Mouse (Mus musculus): ENCODE measurements at regions not wholly inside any gene's neighbourhood (a gene's known extent, or its start where the extent isn't known, plus 50 kb on each side); places are given as distances from the start of the nearest gene placed in this dataset.

DNA sequence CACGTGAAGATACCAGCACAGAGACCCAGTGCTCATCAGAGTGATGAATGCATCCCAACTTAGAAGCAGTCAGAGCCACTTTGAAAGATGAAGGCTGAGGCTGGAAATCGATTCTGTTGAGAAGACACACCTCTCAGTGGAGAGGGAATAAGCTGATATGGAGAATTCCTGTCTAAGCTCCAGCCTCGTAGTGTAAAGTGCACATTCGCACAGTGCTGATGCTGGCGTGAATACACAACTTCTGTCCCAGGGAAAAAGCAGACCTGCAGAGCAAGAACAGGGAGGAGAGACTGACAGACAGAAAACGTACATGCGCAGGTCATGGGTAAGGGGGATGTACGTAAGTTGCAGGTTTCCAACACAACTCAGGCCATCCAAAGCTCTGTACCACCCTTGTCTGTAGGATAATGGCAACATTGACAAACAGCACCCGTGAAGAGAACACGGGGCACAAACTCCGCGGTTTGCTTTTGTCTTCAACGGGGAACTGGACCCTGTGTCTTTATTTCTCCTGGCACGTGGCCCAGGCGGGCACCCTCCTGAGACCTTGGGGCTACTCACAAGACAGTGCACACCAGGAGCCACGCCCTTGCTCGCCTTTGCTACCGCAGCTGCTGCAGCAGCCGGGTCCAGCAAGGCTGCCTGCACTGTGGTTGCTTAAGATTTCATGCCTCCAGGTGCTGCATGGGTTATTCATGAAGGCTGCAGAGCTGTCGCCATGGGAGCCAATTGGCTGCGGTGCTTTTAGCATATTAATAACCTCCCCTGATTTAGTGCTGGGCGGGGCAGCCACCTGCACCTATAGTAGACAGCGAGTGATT, 434.3 kb downstream of the Cmpk2 start:
- Histone ChIP-seq H3K79me2 (ENCODE audit: control insufficient read depth, insufficient read depth) (no peaks in the 10 kb centered on the region), H3ac (ENCODE audit: control insufficient read depth, insufficient read length, low read depth) (no peak overlapping the region), H3K27me3 (ENCODE audit: control insufficient read depth, insufficient read depth, insufficient read length) (no peaks in the 10 kb centered on the region), H3K36me3 (ENCODE audit: control insufficient read depth, insufficient read depth) (no peaks in the 10 kb centered on the region), H3K79me3 (ENCODE audit: low read depth) (no peaks in the 10 kb centered on the region), H3K4me3 (ENCODE audit: insufficient read depth, poor library complexity, severe bottlenecking) (no peak overlapping the region)
- TF ChIP-seq MAX (IDR thresholded peaks at IDR 0.05) = no peak
- TF ChIP-seq FOSL1 (IDR thresholded peaks at IDR 0.05; ENCODE audit: insufficient read depth, low read length, poor library complexity, severe bottlenecking) = no peak
- no peak for TF ChIP-seq MYOG (IDR thresholded peaks at IDR 0.05; ENCODE audit: control insufficient read depth, extremely low read depth, insufficient read length)
- no peak for TF ChIP-seq MYOD1 (IDR thresholded peaks at IDR 0.05; ENCODE audit: control insufficient read depth, insufficient read length, low read depth)
- TF ChIP-seq CTCF (IDR thresholded peaks at IDR 0.05; ENCODE audit: control insufficient read depth, insufficient read depth, insufficient read length) = no peak
- TF ChIP-seq USF1 (IDR thresholded peaks at IDR 0.05; ENCODE audit: low read depth) = no peak
- TF ChIP-seq CEBPB (IDR thresholded peaks at IDR 0.05; ENCODE audit: low read depth) = no peak

DNA sequence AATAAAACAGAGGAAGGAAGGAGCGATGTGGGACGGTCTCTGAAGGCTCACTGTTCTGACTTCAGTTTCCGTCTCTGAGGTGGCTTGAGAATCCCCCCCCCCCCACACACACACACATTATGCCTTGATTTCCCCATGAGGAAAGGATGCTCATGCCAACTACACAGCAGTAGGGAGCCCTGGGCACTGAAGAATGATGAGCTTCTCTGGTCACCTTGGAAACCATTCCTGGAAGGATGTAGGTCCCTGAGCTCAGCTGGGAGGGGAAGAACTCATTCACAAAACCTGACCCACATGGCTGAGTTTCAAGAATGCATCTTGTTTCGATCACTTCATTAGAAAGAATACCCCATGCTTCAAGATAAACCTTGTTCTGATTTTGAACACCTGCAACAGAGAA, 422.2 kb downstream of the Cmpk2 start:
- no peak for TF ChIP-seq MYOD1 (IDR thresholded peaks at IDR 0.05; ENCODE audit: control insufficient read depth, insufficient read length, low read depth)
- no peak for TF ChIP-seq MYOG (IDR thresholded peaks at IDR 0.05; ENCODE audit: control insufficient read depth, extremely low read depth, insufficient read length)
- no peak for TF ChIP-seq CTCF (IDR thresholded peaks at IDR 0.05; ENCODE audit: control insufficient read depth, insufficient read depth, insufficient read length)
- no peak for TF ChIP-seq FOSL1 (IDR thresholded peaks at IDR 0.05; ENCODE audit: insufficient read depth, low read length, poor library complexity, severe bottlenecking)
- TF ChIP-seq MAX (IDR thresholded peaks at IDR 0.05) = no peak
- no peak for TF ChIP-seq USF1 (IDR thresholded peaks at IDR 0.05; ENCODE audit: low read depth)
- no peak for TF ChIP-seq CEBPB (IDR thresholded peaks at IDR 0.05; ENCODE audit: low read depth)
- H3K79me2 ChIP-seq (ENCODE audit: control insufficient read depth, insufficient read depth) = no peaks in the 10 kb centered on the region
- H3ac ChIP-seq (ENCODE audit: control insufficient read depth, insufficient read length, low read depth) = no peak overlapping the region
- H3K27me3 ChIP-seq (ENCODE audit: control insufficient read depth, insufficient read depth, insufficient read length) = no peaks in the 10 kb centered on the region
- H3K36me3 ChIP-seq (ENCODE audit: control insufficient read depth, insufficient read depth) = no peaks in the 10 kb centered on the region
- no peak overlapping the region for H3K4me3 ChIP-seq (ENCODE audit: insufficient read depth, poor library complexity, severe bottlenecking)
- H3K79me3 ChIP-seq (ENCODE audit: low read depth) = no peaks in the 10 kb centered on the region

DNA sequence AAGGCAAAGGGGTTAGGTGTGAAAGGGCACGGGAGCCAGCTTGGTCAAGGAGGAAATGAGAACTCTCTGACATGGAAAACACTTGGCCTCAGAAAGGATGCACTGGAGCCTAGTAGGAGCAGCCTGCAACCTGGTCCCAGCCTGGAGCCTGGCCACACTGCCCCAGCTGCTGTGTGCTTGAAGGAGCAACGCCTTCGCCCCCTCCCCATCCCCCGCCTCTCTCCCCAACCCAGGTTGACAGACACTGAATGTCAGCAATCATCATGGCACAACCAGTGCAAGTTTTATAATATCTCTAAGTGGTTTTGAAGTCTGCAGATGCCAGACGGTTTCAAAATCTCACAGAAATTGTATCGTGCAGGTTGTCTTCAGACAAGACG, 417.6 kb downstream of the Cmpk2 start:
- no peak for TF ChIP-seq CEBPB (IDR thresholded peaks at IDR 0.05; ENCODE audit: low read depth)
- TF ChIP-seq USF1 (IDR thresholded peaks at IDR 0.05; ENCODE audit: low read depth) = no peak
- no peak for TF ChIP-seq CTCF (IDR thresholded peaks at IDR 0.05; ENCODE audit: control insufficient read depth, insufficient read depth, insufficient read length)
- TF ChIP-seq FOSL1 (IDR thresholded peaks at IDR 0.05; ENCODE audit: insufficient read depth, low read length, poor library complexity, severe bottlenecking) = no peak
- no peak for TF ChIP-seq MAX (IDR thresholded peaks at IDR 0.05)
- TF ChIP-seq MYOD1 (IDR thresholded peaks at IDR 0.05; ENCODE audit: control insufficient read depth, insufficient read length, low read depth) = no peak
- no peak for TF ChIP-seq MYOG (IDR thresholded peaks at IDR 0.05; ENCODE audit: control insufficient read depth, extremely low read depth, insufficient read length)
- Histone ChIP-seq H3K79me3 (ENCODE audit: low read depth) (no peaks in the 10 kb centered on the region), H3K27me3 (ENCODE audit: control insufficient read depth, insufficient read depth, insufficient read length) (no peaks in the 10 kb centered on the region), H3ac (ENCODE audit: control insufficient read depth, insufficient read length, low read depth) (no peak overlapping the region), H3K36me3 (ENCODE audit: control insufficient read depth, insufficient read depth) (no peaks in the 10 kb centered on the region), H3K4me3 (ENCODE audit: insufficient read depth, poor library complexity, severe bottlenecking) (no peak overlapping the region), H3K79me2 (ENCODE audit: control insufficient read depth, insufficient read depth) (no peaks in the 10 kb centered on the region)

DNA sequence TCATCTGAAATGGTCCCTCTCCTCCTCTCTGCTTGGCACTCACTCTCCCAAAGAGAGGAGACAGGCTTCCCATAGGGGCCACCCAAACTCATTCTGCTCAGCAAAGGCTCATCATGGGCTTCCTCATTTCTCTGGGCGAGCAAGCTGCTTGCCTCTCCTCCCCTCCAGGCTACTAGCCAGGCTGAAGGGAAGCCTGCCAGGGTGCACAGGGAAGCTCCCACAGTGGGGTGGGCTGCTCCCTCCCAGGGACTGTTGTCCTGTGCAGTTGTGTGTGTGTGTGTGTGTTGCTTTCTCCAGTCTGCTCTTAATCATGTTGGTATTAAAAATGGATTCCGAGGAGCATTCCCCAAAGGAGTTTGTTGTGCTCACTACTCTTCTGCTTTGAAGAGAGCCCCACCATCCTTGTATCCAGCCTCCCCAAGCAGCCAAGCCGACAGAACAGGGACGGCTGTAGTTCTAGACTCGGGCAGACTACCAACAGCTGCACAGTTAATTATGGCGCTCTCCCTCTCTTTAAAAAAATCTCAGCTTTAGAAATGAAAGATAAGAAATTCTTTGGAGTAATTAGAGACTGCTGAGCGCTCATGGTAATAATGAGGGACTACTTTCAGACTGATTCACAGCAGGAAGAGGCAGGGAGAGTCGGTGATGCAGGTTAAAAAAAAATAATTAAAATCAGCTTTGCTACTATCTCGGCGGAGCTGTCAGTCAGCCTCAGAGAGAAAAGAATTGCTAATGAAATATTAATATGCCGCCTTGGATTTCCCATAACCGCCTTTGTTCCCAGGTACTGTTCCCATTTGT, 417.0 kb downstream of the Cmpk2 start:
- H3ac ChIP-seq (ENCODE audit: control insufficient read depth, insufficient read length, low read depth) = no peak overlapping the region
- H3K36me3 ChIP-seq (ENCODE audit: control insufficient read depth, insufficient read depth) = no peaks in the 10 kb centered on the region
- H3K79me3 ChIP-seq (ENCODE audit: low read depth) = no peaks in the 10 kb centered on the region
- no peaks in the 10 kb centered on the region for H3K27me3 ChIP-seq (ENCODE audit: control insufficient read depth, insufficient read depth, insufficient read length)
- H3K79me2 ChIP-seq (ENCODE audit: control insufficient read depth, insufficient read depth) = no peaks in the 10 kb centered on the region
- no peak overlapping the region for H3K4me3 ChIP-seq (ENCODE audit: insufficient read depth, poor library complexity, severe bottlenecking)
- TF ChIP-seq CEBPB (IDR thresholded peaks at IDR 0.05; ENCODE audit: low read depth) = no peak
- TF ChIP-seq MAX (IDR thresholded peaks at IDR 0.05) = no peak
- TF ChIP-seq USF1 (IDR thresholded peaks at IDR 0.05; ENCODE audit: low read depth) = no peak
- no peak for TF ChIP-seq CTCF (IDR thresholded peaks at IDR 0.05; ENCODE audit: control insufficient read depth, insufficient read depth, insufficient read length)
- no peak for TF ChIP-seq MYOD1 (IDR thresholded peaks at IDR 0.05; ENCODE audit: control insufficient read depth, insufficient read length, low read depth)
- no peak for TF ChIP-seq FOSL1 (IDR thresholded peaks at IDR 0.05; ENCODE audit: insufficient read depth, low read length, poor library complexity, severe bottlenecking)
- no peak for TF ChIP-seq MYOG (IDR thresholded peaks at IDR 0.05; ENCODE audit: control insufficient read depth, extremely low read depth, insufficient read length)

DNA sequence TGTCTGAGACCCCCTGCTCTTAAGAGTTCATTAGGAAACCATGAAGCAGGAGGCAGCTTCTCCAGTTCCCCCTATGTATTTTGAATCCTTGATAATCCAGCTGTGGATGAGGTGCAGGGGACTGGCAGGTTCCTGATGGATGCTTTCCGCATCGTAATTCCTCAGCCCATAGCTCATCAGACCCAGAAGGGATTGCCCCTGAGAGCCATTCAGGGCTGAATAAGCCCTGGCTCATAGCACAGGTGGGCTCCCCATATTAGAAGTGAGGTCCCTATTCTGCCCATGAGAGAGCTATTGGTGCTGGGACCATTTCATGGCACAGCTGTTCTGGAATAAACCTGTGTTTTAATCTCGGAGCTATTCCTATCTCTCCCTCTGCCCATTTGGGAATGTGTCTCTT, 416.1 kb downstream of the Cmpk2 start:
- H3ac ChIP-seq (ENCODE audit: control insufficient read depth, insufficient read length, low read depth) = no peak overlapping the region
- no peak for TF ChIP-seq MAX (IDR thresholded peaks at IDR 0.05)
- TF ChIP-seq USF1 (IDR thresholded peaks at IDR 0.05; ENCODE audit: low read depth) = no peak
- no peak for TF ChIP-seq CTCF (IDR thresholded peaks at IDR 0.05; ENCODE audit: control insufficient read depth, insufficient read depth, insufficient read length)
- TF ChIP-seq FOSL1 (IDR thresholded peaks at IDR 0.05; ENCODE audit: insufficient read depth, low read length, poor library complexity, severe bottlenecking) = no peak
- no peak for TF ChIP-seq MYOG (IDR thresholded peaks at IDR 0.05; ENCODE audit: control insufficient read depth, extremely low read depth, insufficient read length)
- TF ChIP-seq MYOD1 (IDR thresholded peaks at IDR 0.05; ENCODE audit: control insufficient read depth, insufficient read length, low read depth) = no peak
- no peak for TF ChIP-seq CEBPB (IDR thresholded peaks at IDR 0.05; ENCODE audit: low read depth)
- no peaks in the 10 kb centered on the region for H3K27me3 ChIP-seq (ENCODE audit: control insufficient read depth, insufficient read depth, insufficient read length)
- H3K4me3 ChIP-seq (ENCODE audit: insufficient read depth, poor library complexity, severe bottlenecking) = no peak overlapping the region
- no peaks in the 10 kb centered on the region for H3K79me2 ChIP-seq (ENCODE audit: control insufficient read depth, insufficient read depth)
- no peaks in the 10 kb centered on the region for H3K79me3 ChIP-seq (ENCODE audit: low read depth)
- no peaks in the 10 kb centered on the region for H3K36me3 ChIP-seq (ENCODE audit: control insufficient read depth, insufficient read depth)
